Mouse (Mus musculus): ENCODE results near the gene Kif5a. TPM values are rescaled to one million over a fixed set of nuclear protein-coding genes. Genes with fewer than 3 reads are reported as not detected.

The Kif5a gene
- polyA plus RNA-seq, 1 experiment from 2014 or later = 0.11 TPM

DNA sequence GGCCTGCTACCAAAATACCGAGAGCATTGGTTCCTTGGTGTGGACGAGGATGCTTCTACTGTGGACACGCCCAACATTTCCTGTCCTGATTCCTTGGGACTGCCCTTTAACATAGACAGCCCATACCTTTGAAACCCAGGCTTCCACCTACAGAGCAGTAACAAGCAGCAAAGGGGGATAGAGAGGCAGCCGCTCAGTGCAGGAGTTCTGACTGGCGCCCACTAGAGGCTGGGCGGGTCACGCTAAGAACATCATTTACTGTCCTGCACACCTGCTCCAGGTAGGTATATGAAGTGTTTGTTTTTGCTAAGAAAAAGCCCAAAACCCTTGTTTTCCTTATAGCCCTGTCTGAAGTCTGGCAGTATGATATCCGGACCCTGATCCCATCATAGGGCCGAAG, 30.0 kb downstream of the Kif5a start:
- WGBS (ENCODE audit: insufficient replicate concordance) = 73% methylated on average over 9 of the region's 9 CpGs
- Histone ChIP-seq H3K36me3 (ENCODE audit: control insufficient read depth, insufficient read depth) (no peaks in the 10 kb centered on the region), H3K4me2 (ENCODE audit: low read depth, low read length) (no peak overlapping the region), H3K9me3 (replicated peaks; ENCODE audit: control insufficient read depth, low read length) (no peaks in the 10 kb centered on the region), H3K4me1 (ENCODE audit: control insufficient read depth, low read depth, low read length) (no peaks in the 10 kb centered on the region; the same call in none of the 2 replicates), H3K4me3 (ENCODE audit: low read depth, low read length) (no peak overlapping the region), H3K27ac (ENCODE audit: low read length) (no peak overlapping the region), H3K9ac (ENCODE audit: low read depth, low read length) (no peak overlapping the region), H3K27me3 (ENCODE audit: control insufficient read depth, insufficient read depth, low read depth, low read length) (peaks cover 14% of the 10 kb centered on the region)
- ATAC-seq (ENCODE audit: low read depth) = no peak

DNA sequence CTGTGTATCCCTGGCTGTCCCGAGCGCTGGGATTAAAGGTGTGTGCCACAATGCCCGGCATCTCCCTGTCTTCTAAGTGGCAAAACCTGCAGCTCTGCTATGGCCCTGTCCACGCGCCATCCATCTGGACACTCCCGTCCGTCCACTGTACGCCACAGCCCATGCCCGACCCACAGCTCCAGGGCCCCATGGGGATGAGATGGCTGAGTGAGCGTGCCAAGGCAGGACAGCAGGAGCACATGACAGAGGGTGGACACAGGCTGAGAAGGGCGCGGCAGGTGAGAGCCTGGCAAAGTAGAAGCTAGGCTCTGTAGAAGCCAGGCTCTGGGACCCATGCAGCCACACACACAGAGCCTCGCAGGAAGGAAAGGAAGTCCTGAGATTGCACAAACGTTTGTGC, 31.4 kb downstream of the Kif5a start:
- 72% methylated on average over 14 of the region's 14 CpGs for WGBS (ENCODE audit: insufficient replicate concordance)
- no peak for ATAC-seq (ENCODE audit: low read depth)

DNA sequence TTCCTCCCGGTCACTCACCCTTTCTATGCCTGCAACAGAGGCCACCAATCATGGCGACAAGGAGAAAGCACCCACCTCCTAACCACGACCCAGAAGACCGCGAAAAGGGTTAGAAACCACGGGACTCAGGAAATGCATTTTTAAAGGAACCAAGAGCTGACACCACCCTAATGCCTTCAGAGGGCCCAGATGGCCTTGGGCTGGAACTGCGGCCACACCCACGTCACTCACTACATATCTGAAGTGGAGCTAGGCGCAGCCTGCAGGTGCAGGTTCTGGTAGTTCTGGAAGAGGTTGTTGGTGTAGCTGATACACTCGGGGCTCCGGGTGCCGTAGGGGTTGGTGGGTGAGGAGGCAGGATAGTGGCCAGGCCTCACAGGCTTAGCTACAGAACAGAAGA, 32.5 kb downstream of the Kif5a start:
- no peaks in the 10 kb centered on the region for H3K36me3 ChIP-seq (ENCODE audit: control insufficient read depth, insufficient read depth)
- 22% methylated on average over 12 of the region's 12 CpGs for WGBS (ENCODE audit: insufficient replicate concordance)
- no peaks in the 10 kb centered on the region for H3K27me3 ChIP-seq (ENCODE audit: control insufficient read depth, insufficient read depth, low read depth, low read length)
- no peaks in the 10 kb centered on the region for H3K9me3 ChIP-seq (replicated peaks; ENCODE audit: control insufficient read depth, low read length)
- H3K9ac ChIP-seq (ENCODE audit: low read depth, low read length) = no peak overlapping the region
- no peak overlapping the region for H3K4me2 ChIP-seq (ENCODE audit: low read depth, low read length)
- H3K27ac ChIP-seq (ENCODE audit: low read length) = no peak overlapping the region
- H3K4me3 ChIP-seq (ENCODE audit: low read depth, low read length) = no peak overlapping the region
- H3K4me1 ChIP-seq (ENCODE audit: control insufficient read depth, low read depth, low read length) = no peaks in the 10 kb centered on the region; the same call in none of the 2 replicates
- no peak for ATAC-seq (ENCODE audit: low read depth)

More for the DNA sequence above, 31.4 kb downstream of the Kif5a start:
- H3K36me3 ChIP-seq (ENCODE audit: control insufficient read depth, insufficient read depth) = no peaks in the 10 kb centered on the region
- H3K27me3 ChIP-seq (ENCODE audit: control insufficient read depth, insufficient read depth, low read depth, low read length) = peaks cover 5% of the 10 kb centered on the region; the same call in 1 of the 2 replicates
- H3K9ac ChIP-seq (ENCODE audit: low read depth, low read length) = no peak overlapping the region
- H3K9me3 ChIP-seq (replicated peaks; ENCODE audit: control insufficient read depth, low read length) = no peaks in the 10 kb centered on the region
- no peak overlapping the region for H3K4me3 ChIP-seq (ENCODE audit: low read depth, low read length)
- H3K4me1 ChIP-seq (ENCODE audit: control insufficient read depth, low read depth, low read length) = no peaks in the 10 kb centered on the region; the same call in none of the 2 replicates
- H3K4me2 ChIP-seq (ENCODE audit: low read depth, low read length) = no peak overlapping the region
- H3K27ac ChIP-seq (ENCODE audit: low read length) = no peak overlapping the region

DNA sequence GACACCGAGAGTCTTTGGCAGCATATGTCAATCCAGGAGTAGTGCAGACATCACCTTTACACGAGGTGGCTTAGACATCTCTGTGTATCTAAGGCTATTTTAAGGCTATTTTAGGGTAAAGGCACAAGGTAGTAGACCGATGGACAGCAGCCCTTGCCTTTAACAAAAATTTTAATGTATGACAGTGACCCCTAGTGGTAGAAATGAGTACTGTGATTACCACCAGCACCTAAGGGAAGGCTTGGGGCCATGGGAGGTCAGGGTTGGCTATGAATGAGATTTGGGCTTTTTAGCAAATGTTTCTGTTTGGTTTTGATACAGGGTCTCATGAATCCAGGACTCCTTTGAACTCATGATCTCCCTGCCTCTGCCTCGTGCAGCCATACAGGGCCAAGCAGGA, 34.3 kb downstream of the Kif5a start:
- Histone ChIP-seq H3K27me3 (ENCODE audit: control insufficient read depth, insufficient read depth, low read depth, low read length) (no peaks in the 10 kb centered on the region), H3K27ac (ENCODE audit: low read length) (no peak overlapping the region), H3K4me1 (ENCODE audit: control insufficient read depth, low read depth, low read length) (no peaks in the 10 kb centered on the region; the same call in none of the 2 replicates), H3K9me3 (replicated peaks; ENCODE audit: control insufficient read depth, low read length) (no peaks in the 10 kb centered on the region), H3K4me2 (ENCODE audit: low read depth, low read length) (no peak overlapping the region), H3K36me3 (ENCODE audit: control insufficient read depth, insufficient read depth) (no peaks in the 10 kb centered on the region), H3K4me3 (ENCODE audit: low read depth, low read length) (no peak overlapping the region), H3K9ac (ENCODE audit: low read depth, low read length) (no peak overlapping the region)
- 23% methylated on average over 4 of the region's 4 CpGs for WGBS (ENCODE audit: insufficient replicate concordance)
- peak; percentile 76 for ATAC-seq (ENCODE audit: low read depth)

DNA sequence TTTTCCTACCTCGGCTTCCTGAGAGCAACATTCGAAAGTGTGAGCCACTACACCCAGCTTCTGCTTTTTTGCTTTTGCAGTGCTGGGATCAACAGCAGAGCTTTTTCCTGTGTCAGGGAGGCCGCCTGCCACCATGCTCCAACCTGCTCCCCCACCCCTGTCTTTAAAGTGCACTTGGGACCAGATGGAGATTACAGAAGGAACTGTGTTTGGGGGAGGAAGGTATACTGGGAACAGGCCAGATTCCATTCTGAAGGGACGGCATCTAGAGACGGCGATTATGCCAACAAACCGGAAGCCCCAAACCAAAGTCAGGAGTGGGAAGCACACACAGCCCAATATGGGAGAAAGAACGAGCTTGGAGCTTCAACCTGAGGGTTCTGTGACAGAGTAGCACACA, 36.0 kb downstream of the Kif5a start:
- Histone ChIP-seq H3K4me3 (ENCODE audit: low read depth, low read length) (no peak overlapping the region), H3K36me3 (ENCODE audit: control insufficient read depth, insufficient read depth) (no peaks in the 10 kb centered on the region), H3K9ac (ENCODE audit: low read depth, low read length) (no peak overlapping the region), H3K27me3 (ENCODE audit: control insufficient read depth, insufficient read depth, low read depth, low read length) (no peaks in the 10 kb centered on the region), H3K9me3 (replicated peaks; ENCODE audit: control insufficient read depth, low read length) (no peaks in the 10 kb centered on the region), H3K4me2 (ENCODE audit: low read depth, low read length) (no peak overlapping the region), H3K27ac (ENCODE audit: low read length) (no peak overlapping the region), H3K4me1 (ENCODE audit: control insufficient read depth, low read depth, low read length) (no peaks in the 10 kb centered on the region; the same call in none of the 2 replicates)
- no peak for ATAC-seq (ENCODE audit: low read depth)
- WGBS (ENCODE audit: insufficient replicate concordance) = 57% methylated on average over 8 of the region's 8 CpGs

DNA sequence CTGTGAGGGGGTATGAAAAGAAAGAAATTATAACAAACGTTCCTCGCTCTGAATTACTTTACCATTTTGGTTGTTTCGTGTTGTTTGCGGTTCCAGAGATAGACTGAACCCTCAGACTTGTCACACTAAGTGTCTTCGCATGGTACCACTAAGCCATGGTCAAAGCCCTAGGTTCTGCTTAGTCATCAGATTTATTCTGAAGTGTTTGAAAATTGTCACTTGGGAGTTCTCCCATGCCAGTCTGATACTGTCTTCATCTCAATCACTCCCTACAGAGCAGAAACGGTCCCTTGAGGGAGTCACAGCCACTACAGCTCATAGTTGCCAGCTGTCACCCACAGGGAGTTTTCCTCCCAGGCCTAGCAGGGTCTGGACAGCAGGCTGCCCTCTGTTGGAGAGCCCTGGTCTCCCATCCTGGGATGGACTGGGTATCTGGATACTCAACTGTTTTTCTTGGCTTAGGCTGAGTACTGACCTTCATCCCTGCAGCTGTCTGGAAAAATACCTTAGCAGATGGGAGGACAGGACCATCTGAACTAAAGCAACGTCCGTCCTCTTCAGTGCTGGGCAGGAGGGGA, 36.7 kb downstream of the Kif5a start:
- H3K36me3 ChIP-seq (ENCODE audit: control insufficient read depth, insufficient read depth) = no peaks in the 10 kb centered on the region
- no peak overlapping the region for H3K4me2 ChIP-seq (ENCODE audit: low read depth, low read length)
- H3K27me3 ChIP-seq (ENCODE audit: control insufficient read depth, insufficient read depth, low read depth, low read length) = no peaks in the 10 kb centered on the region
- no peak overlapping the region for H3K27ac ChIP-seq (ENCODE audit: low read length)
- no peak overlapping the region for H3K9ac ChIP-seq (ENCODE audit: low read depth, low read length)
- 53% methylated on average over 8 of the region's 8 CpGs for WGBS (ENCODE audit: insufficient replicate concordance)
- no peak for ATAC-seq (ENCODE audit: low read depth)
- no peaks in the 10 kb centered on the region; the same call in none of the 2 replicates for H3K4me1 ChIP-seq (ENCODE audit: control insufficient read depth, low read depth, low read length)
- H3K4me3 ChIP-seq (ENCODE audit: low read depth, low read length) = no peak overlapping the region
- no peaks in the 10 kb centered on the region for H3K9me3 ChIP-seq (replicated peaks; ENCODE audit: control insufficient read depth, low read length)

DNA sequence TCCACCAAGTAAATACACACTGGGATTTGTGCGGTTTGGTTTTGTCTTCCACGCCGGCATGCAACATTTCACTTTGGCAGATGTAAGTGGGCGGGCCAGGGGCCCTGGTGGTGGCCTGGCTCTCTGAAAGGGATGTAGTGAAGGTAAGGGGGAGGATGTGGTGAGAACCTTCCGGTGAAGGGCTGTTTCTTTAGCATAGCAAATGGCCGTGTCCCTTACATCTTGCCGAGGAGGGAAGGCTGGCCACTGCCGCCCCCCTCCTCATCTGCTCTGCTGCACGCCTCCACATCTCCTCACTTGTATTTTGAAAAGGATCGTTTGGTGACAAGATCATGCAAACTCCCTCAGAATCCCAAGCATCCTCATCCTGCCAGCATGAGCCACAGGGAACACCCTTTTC, 37.4 kb downstream of the Kif5a start:
- 22% methylated on average over 10 of the region's 10 CpGs for WGBS (ENCODE audit: insufficient replicate concordance)
- no peaks in the 10 kb centered on the region for H3K36me3 ChIP-seq (ENCODE audit: control insufficient read depth, insufficient read depth)
- H3K27ac ChIP-seq (ENCODE audit: low read length) = no peak overlapping the region
- no peak for ATAC-seq (ENCODE audit: low read depth)
- no peak overlapping the region for H3K4me2 ChIP-seq (ENCODE audit: low read depth, low read length)
- H3K4me1 ChIP-seq (ENCODE audit: control insufficient read depth, low read depth, low read length) = no peaks in the 10 kb centered on the region; the same call in none of the 2 replicates
- no peaks in the 10 kb centered on the region for H3K9me3 ChIP-seq (replicated peaks; ENCODE audit: control insufficient read depth, low read length)
- no peak overlapping the region for H3K9ac ChIP-seq (ENCODE audit: low read depth, low read length)
- H3K4me3 ChIP-seq (ENCODE audit: low read depth, low read length) = no peak overlapping the region
- H3K27me3 ChIP-seq (ENCODE audit: control insufficient read depth, insufficient read depth, low read depth, low read length) = no peaks in the 10 kb centered on the region

DNA sequence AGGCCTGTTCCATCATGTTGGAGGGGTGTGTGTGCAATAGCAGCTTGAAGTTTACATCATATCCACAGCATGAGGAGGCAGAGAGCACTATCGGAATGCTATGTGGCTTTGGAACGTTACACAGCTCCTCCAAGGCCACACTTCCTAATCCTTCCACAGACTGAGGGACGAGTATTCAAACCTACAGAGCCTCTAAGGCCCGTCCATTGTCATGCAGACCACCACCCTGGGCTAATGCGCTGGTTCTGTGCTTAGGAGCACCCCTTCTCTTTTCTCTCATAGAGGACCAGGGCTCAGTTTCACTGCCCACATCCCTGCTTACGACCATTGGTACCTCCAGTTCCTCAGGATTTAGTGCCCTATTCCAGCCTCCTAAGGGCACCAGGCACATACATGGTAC, 37.9 kb downstream of the Kif5a start:
- no peak for ATAC-seq (ENCODE audit: low read depth)
- no peaks in the 10 kb centered on the region; the same call in 1 of the 2 replicates for H3K4me1 ChIP-seq (ENCODE audit: control insufficient read depth, low read depth, low read length)
- no peaks in the 10 kb centered on the region for H3K36me3 ChIP-seq (ENCODE audit: control insufficient read depth, insufficient read depth)
- 53% methylated on average over 6 of the region's 6 CpGs for WGBS (ENCODE audit: insufficient replicate concordance)
- no peaks in the 10 kb centered on the region for H3K9me3 ChIP-seq (replicated peaks; ENCODE audit: control insufficient read depth, low read length)
- H3K9ac ChIP-seq (ENCODE audit: low read depth, low read length) = no peak overlapping the region
- no peak overlapping the region for H3K27ac ChIP-seq (ENCODE audit: low read length)
- no peaks in the 10 kb centered on the region for H3K27me3 ChIP-seq (ENCODE audit: control insufficient read depth, insufficient read depth, low read depth, low read length)
- H3K4me3 ChIP-seq (ENCODE audit: low read depth, low read length) = no peak overlapping the region
- H3K4me2 ChIP-seq (ENCODE audit: low read depth, low read length) = no peak overlapping the region

DNA sequence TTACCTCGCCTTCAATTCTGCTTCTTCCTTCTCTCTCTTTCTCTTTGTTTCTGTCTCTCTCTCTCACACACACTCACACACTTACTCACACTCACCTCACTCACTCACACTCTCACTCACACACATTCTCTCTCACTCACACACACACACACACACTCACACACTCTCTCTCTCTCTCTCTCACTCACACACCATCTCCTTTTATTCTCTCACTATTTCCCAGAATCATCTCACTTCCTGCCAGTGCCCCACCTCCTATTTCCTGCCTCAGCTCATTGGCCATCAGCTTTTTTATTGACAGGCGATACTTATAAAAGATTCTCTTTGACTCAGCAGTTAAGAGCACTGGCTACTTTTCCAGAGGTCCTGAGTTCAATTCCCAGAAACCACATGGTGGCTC, 44.8 kb downstream of the Kif5a start:
- H3K4me1 ChIP-seq (ENCODE audit: control insufficient read depth, low read depth, low read length) = no peaks in the 10 kb centered on the region; the same call in 1 of the 2 replicates
- WGBS (ENCODE audit: insufficient replicate concordance) = 76% methylated on average over 2 of the region's 2 CpGs
- no peaks in the 10 kb centered on the region for H3K36me3 ChIP-seq (ENCODE audit: control insufficient read depth, insufficient read depth)

More for the DNA sequence above, 44.8 kb downstream of the Kif5a start:
- Histone ChIP-seq H3K9me3 (replicated peaks; ENCODE audit: control insufficient read depth, low read length) (no peaks in the 10 kb centered on the region), H3K27me3 (ENCODE audit: control insufficient read depth, insufficient read depth, low read depth, low read length) (no peaks in the 10 kb centered on the region), H3K4me3 (ENCODE audit: low read depth, low read length) (no peak overlapping the region), H3K9ac (ENCODE audit: low read depth, low read length) (no peak overlapping the region), H3K27ac (ENCODE audit: low read length) (no peak overlapping the region), H3K4me2 (ENCODE audit: low read depth, low read length) (no peak overlapping the region)
- no peak for ATAC-seq (ENCODE audit: low read depth)
